Mouse (Mus musculus): Measurements from ENCODE around the gene Gbx1.

- no peak for TF ChIP-seq CTCF (IDR thresholded peaks at IDR 0.05; ENCODE audit: low read depth)
- no peak for TF ChIP-seq EP300 (IDR thresholded peaks at IDR 0.05; ENCODE audit: low read depth)
Observed at GRCm38 (mm10) chr5:24533391-24533790, 6.4 kb upstream of the Gbx1 start.
